Mouse (Mus musculus) hindbrain, embryonic 13.5 days (tissue): ENCODE measurements at regions not wholly inside any gene's neighbourhood (a gene's known extent, or its start where the extent isn't known, plus 50 kb on each side); places are given as distances from the start of the nearest gene placed in this dataset.
"Not testable (repeated sequence)": the region's sequence is repeated elsewhere in the genome, so short reads cannot be mapped to it uniquely, and the experiment has no call there.

Source experiments
- ATAC-seq: fragments of 200-750 bp; cut with Nextera tagmentation; 2 replicates; pipeline ENCODE4 v1.8.0; 2017; ENCODE audit warnings: moderate TSS enrichment; ENCODE audit not compliant: low FRiP score
- H3K27ac ChIP-seq: fragments of 300-500 bp; sonication (generic); 2 replicates; pipeline ENCODE4 v1.5.1; 2015; ENCODE audit warnings: inconsistent platforms, mild to moderate bottlenecking, moderate library complexity
- H3K27me3 ChIP-seq: fragments of 300-500 bp; sonication (generic); 2 replicates; pipeline ENCODE4 v1.6.1; 2015; ENCODE audit warnings: mild to moderate bottlenecking, inconsistent platforms
- H3K36me3 ChIP-seq: fragments of 300-500 bp; sonication (generic); 2 replicates; pipeline ENCODE4 v1.6.1; 2015; ENCODE audit warnings: mild to moderate bottlenecking, inconsistent platforms
- H3K4me1 ChIP-seq: fragments of 300-500 bp; sonication (generic); replicated peaks from 2 replicates; pipeline ENCODE4 v1.6.1; 2015; ENCODE audit warnings: inconsistent platforms
- H3K4me2 ChIP-seq: fragments of 300-500 bp; sonication (generic); 2 replicates; pipeline ENCODE4 v1.6.1; 2015; ENCODE audit warnings: inconsistent platforms, mild to moderate bottlenecking, moderate library complexity
- H3K4me3 ChIP-seq: fragments of 300-500 bp; sonication (generic); 2 replicates; pipeline ENCODE4 v1.5.1; 2015; ENCODE audit warnings: mild to moderate bottlenecking, inconsistent platforms
- H3K9ac ChIP-seq: fragments of 300-500 bp; sonication (generic); 2 replicates; pipeline ENCODE4 v1.6.1; 2015; ENCODE audit warnings: mild to moderate bottlenecking, inconsistent platforms
- H3K9me3 ChIP-seq: fragments of 300-500 bp; sonication (generic); 2 replicates; pipeline ENCODE4 v1.6.1; 2016; ENCODE audit warnings: inconsistent platforms
- WGBS: fragments of 180-500 bp; shearing (Covaris S2); methylation state at CpG from one replicate; pipeline ENCODE4 v1.1.7; 2015; 5-methylcytosine and 5-hydroxymethylcytosine counted together

DNA sequence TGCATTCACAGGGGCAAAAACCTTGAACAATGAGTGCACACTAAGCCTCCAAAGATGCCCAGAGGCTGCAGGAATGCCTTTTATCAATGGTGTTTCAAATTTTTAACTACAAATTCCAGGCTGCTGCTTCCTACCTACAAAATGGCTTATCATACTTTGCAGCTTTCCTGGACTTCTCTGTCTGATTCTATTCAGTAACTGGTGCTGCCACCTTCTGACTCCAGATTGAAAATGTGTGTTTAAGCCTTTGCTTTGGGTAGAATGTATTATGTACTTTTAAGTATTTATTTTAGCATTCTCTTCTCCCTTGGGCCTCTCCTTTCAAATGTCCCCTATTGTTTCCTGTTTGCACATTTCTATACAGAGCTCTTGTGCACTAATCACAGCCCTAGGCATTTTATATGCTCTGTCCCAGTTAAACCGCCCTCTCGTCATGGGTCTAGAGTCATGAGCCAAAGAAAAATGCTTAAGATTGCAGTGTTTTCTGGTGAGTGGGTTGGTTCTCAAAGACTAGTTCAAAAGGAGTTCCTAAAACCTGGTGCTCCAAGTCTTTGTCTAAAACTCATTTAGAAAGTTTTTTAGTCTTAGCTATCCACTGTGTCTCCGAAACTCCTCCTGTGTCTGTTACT, 472.3 kb upstream of the Dpp10 start:
- Histone ChIP-seq H3K9ac (no peak overlapping the region), H3K9me3 (no peaks in the 10 kb centered on the region), H3K36me3 (no peaks in the 10 kb centered on the region), H3K4me1 (no peaks in the 10 kb centered on the region), H3K4me3 (no peak overlapping the region), H3K27me3 (no peaks in the 10 kb centered on the region), H3K4me2 (no peak overlapping the region), H3K27ac (no peak overlapping the region)
- ATAC-seq: no peak
- 82% methylated on average over 3 of the region's 3 CpGs for WGBS

DNA sequence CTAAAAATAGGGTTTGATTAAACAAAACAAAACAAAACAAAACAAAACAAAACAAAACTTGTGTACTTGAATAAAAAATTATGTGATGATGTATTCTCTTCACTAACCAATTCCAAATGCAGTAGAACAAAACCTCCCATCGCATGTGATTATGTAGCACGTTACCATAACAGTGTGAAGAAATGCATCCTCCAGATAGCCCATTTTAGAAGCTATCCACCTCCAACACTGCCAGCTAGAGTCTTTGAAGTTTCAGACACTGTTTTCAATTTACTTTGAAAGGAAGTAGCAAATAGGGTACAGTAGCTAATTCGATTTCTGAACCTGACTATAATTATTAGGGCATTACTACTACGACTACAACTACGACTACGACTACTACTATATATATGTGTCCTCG, 465.1 kb upstream of the Dpp10 start:
- ATAC-seq: no peak
- Histone ChIP-seq H3K4me1 (no peaks in the 10 kb centered on the region), H3K9ac (no peak overlapping the region), H3K4me2 (no peak overlapping the region), H3K27ac (no peak overlapping the region), H3K27me3 (no peaks in the 10 kb centered on the region), H3K4me3 (no peak overlapping the region), H3K36me3 (no peaks in the 10 kb centered on the region), H3K9me3 (no peaks in the 10 kb centered on the region)
- 93% methylated on average over 7 of the region's 7 CpGs for WGBS

DNA sequence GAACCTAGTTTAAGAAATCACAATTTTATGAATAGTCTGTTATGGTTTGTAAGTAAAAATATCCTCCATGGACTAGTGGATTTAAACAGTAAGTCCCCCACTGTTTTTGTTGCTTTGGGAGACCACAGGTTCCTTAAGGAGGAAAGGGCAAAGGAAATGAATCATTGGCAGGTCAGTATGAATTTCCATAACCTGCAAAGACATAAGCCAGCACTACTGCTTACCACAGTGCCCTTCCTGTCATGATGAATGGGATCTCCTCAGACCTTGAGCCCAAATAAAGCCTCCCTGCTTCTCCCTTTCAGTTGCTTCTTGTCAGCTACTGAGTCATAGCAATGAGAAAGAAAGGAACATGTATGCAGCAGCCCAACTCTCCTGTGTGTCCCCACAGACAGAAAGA, 443.1 kb upstream of the Dpp10 start:
- Histone ChIP-seq H3K27me3 (no peaks in the 10 kb centered on the region), H3K9ac (no peak overlapping the region), H3K36me3 (no peaks in the 10 kb centered on the region), H3K27ac (no peak overlapping the region), H3K4me1 (no peaks in the 10 kb centered on the region), H3K4me3 (no peak overlapping the region), H3K4me2 (no peak overlapping the region), H3K9me3 (no peaks in the 10 kb centered on the region)
- no peak for ATAC-seq

DNA sequence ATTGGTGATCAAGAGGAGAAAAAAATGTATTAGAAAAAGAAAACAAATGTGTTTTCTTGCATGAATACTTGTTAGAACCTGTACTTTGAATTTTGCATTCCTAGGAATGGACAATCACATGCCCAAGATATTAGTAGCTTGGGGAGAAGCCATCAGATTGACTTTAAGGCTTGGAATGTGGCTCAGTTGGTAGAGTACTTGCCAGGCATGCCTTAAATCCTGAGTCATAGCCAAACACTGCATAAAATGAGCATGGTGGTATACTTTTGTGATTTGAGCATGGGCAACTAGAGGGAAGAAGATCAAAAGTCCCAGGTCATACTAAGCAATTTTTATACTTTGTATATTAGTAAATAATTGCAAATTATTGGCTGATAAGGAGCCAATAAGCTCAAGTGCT, 442.6 kb upstream of the Dpp10 start:
- no peak for ATAC-seq
- Histone ChIP-seq H3K9ac (no peak overlapping the region), H3K4me1 (no peaks in the 10 kb centered on the region), H3K4me3 (no peak overlapping the region), H3K9me3 (no peaks in the 10 kb centered on the region), H3K4me2 (no peak overlapping the region), H3K27ac (no peak overlapping the region), H3K36me3 (no peaks in the 10 kb centered on the region), H3K27me3 (no peaks in the 10 kb centered on the region)

DNA sequence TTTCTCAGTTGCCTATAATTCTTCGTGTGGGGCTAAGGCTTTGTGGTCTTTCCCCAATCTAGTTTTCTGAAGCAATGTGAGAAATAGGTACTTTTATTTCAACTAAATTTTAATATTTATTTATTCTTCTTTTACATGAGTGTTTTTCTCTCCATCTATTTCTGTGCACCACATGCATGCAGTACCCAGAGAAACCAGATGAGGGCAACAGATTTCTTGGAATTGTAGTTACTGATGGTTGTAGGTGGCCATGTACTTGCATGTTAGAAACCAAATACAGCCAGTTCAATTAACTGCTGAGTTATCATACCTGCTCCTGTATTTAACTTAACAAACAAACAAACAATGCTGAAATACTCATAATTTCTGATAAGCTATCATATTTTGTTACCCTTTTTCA, 404.8 kb upstream of the Dpp10 start:
- Histone ChIP-seq H3K9me3 (no peaks in the 10 kb centered on the region), H3K4me2 (no peak overlapping the region), H3K27me3 (no peaks in the 10 kb centered on the region), H3K4me3 (no peak overlapping the region), H3K27ac (no peak overlapping the region), H3K9ac (no peak overlapping the region), H3K4me1 (no peaks in the 10 kb centered on the region), H3K36me3 (no peaks in the 10 kb centered on the region)
- 29% methylated on average over 1 of the region's 1 CpGs for WGBS
- no peak for ATAC-seq

DNA sequence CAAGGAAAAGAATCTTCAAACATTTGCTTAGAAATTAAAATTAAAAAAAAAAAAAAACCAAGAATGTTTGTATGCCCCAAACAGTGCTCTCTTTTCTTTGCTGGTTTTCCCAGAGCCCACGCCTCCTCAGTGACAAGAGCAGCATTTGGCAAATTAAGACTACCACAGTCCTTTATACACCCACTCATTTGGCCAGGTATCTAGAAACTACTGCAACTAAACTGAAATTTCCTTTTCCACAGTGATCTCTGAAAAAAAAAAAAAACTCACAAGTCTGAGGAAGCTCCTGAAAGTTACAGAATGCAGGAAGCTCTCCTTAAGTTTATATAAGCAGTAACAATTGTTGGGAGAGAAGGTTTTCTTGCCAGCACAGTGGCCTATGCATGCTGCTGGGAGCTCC, 394.2 kb upstream of the Dpp10 start:
- no peak for ATAC-seq

DNA sequence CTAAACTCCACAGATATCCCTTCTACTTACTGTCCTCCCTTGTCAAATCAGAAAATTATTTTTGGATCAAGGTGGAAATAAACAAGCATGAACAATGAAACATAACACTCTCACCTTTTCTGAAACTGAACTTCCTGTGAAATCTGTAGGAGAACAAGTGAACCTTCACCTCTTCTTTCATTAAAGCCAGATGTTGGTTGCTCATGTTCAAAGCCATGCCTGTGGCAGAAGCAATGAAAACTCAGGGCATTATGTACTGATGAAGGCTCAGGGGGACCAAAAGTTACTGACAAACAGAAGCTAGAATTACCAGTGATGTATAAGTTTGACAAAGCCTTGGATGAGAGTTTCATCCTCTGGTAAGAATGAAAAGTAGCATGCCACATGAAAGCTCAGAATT, 390.5 kb upstream of the Dpp10 start:
- H3K36me3 ChIP-seq: no peaks in the 10 kb centered on the region

More for the DNA sequence above, 394.2 kb upstream of the Dpp10 start:
- Histone ChIP-seq H3K4me3 (no peak overlapping the region), H3K4me1 (no peaks in the 10 kb centered on the region), H3K9me3 (no peaks in the 10 kb centered on the region), H3K9ac (no peak overlapping the region), H3K4me2 (no peak overlapping the region), H3K36me3 (no peaks in the 10 kb centered on the region), H3K27ac (no peak overlapping the region), H3K27me3 (no peaks in the 10 kb centered on the region)
- 85% methylated on average over 1 of the region's 1 CpGs for WGBS

DNA sequence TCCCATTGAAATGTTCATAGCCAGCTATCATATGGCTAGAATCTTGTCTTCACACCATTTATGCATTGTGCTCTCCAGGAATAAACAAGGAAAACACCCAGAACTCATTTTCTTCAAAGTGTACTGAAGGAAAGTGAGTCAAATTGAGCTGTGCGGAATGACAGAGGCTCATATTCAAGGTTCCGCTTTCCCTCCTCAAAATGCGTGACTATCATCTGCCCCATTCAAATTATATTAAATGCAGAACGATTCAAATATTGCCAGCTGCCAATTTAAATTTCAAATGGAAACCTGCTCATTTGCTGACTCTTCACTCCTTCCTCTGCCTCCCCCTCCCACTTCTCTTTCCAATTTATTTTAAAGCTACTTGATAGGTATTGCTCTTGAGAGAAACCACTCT, 384.2 kb upstream of the Dpp10 start:
- Histone ChIP-seq H3K9ac (no peak overlapping the region), H3K4me1 (no peaks in the 10 kb centered on the region), H3K4me3 (no peak overlapping the region), H3K36me3 (no peaks in the 10 kb centered on the region), H3K27me3 (no peaks in the 10 kb centered on the region), H3K4me2 (no peak overlapping the region), H3K9me3 (0 out of 2 replicates have a peak, but pooled peaks cover 3% of the 10 kb centered on the region), H3K27ac (no peak overlapping the region)
- 88% methylated on average over 4 of the region's 4 CpGs for WGBS
- no peak for ATAC-seq

More for the DNA sequence above, 390.5 kb upstream of the Dpp10 start:
- H3K9me3 ChIP-seq: 0 out of 2 replicates have a peak, but pooled peaks cover 3% of the 10 kb centered on the region
- H3K4me1 ChIP-seq: no peaks in the 10 kb centered on the region
- H3K9ac ChIP-seq: no peak overlapping the region
- H3K27me3 ChIP-seq: no peaks in the 10 kb centered on the region
- no peak overlapping the region for H3K27ac ChIP-seq
- H3K4me3 ChIP-seq: no peak overlapping the region
- H3K4me2 ChIP-seq: no peak overlapping the region
- no peak for ATAC-seq

DNA sequence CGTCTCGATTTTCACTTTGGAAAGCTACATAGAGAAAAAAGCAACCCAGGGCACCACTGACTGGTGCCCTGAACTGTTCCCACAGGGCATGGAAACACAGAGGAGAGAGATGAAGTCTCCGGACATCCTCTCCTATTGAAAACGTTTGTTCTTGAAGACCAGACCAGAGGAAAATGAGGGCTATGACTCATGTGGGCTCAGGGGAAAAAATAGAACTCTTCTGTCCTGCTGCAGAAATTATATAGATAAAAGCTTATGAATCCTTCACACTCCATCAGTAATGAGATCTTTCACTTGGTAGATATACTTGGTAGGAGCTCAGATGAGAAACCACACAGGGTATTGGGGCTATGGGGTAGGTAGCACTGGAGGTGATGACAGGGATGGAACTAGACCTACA, 371.4 kb upstream of the Dpp10 start:
- Histone ChIP-seq H3K9ac (no peak overlapping the region), H3K36me3 (no peaks in the 10 kb centered on the region), H3K4me3 (no peak overlapping the region), H3K4me2 (no peak overlapping the region), H3K9me3 (no peaks in the 10 kb centered on the region), H3K4me1 (no peaks in the 10 kb centered on the region), H3K27me3 (no peaks in the 10 kb centered on the region), H3K27ac (no peak overlapping the region)
- no peak for ATAC-seq
- 76% methylated on average over 4 of the region's 4 CpGs for WGBS

DNA sequence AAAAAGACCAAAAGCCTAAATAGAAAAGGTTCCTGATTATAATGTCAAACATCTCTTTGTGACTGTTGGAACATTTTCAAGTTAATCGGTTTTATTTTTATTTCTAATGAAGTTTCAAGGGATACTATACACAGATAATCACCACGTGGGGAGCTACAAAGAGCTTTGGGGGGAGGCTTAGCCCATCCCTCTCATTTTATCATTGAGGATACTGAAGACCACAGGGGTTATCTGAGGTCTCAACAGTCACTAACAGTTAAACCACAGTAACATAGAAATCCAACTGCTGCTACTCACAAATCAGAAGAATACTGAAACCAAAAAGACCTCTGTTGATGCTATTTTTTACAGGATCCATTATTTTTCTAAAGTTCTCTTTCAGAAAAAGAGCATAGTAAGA, 364.9 kb upstream of the Dpp10 start:
- Histone ChIP-seq H3K4me2 (no peak overlapping the region), H3K9me3 (no peaks in the 10 kb centered on the region), H3K4me3 (no peak overlapping the region), H3K9ac (no peak overlapping the region), H3K36me3 (no peaks in the 10 kb centered on the region), H3K27me3 (no peaks in the 10 kb centered on the region), H3K4me1 (no peaks in the 10 kb centered on the region), H3K27ac (no peak overlapping the region)
- 51% methylated on average over 2 of the region's 2 CpGs for WGBS
- no peak for ATAC-seq

DNA sequence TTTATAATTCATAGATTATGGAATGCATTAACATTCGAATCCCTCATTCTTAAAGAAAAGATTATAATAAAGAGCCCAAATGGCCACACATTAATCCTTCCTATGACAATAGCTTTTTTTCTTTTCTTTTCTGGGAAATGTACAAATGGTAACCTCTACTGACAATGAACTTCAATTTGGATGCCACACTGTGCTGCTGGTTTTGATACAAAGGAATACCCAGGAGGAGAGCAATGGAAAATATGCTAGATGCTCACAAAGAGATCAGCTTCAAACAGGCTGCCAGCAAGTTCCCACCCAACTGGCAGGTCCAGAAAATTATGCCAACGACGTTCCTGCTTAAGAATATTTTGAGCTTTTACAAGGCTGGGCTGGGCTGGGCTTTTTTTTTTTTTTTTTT, 364.4 kb upstream of the Dpp10 start:
- no peak for ATAC-seq
- no peaks in the 10 kb centered on the region for H3K4me1 ChIP-seq
- H3K27ac ChIP-seq: no peak overlapping the region
- WGBS: 73% methylated on average over 3 of the region's 3 CpGs
- H3K27me3 ChIP-seq: no peaks in the 10 kb centered on the region
- H3K36me3 ChIP-seq: no peaks in the 10 kb centered on the region
- H3K4me2 ChIP-seq: no peak overlapping the region
- no peak overlapping the region for H3K9ac ChIP-seq
- H3K4me3 ChIP-seq: no peak overlapping the region
- H3K9me3 ChIP-seq: no peaks in the 10 kb centered on the region

DNA sequence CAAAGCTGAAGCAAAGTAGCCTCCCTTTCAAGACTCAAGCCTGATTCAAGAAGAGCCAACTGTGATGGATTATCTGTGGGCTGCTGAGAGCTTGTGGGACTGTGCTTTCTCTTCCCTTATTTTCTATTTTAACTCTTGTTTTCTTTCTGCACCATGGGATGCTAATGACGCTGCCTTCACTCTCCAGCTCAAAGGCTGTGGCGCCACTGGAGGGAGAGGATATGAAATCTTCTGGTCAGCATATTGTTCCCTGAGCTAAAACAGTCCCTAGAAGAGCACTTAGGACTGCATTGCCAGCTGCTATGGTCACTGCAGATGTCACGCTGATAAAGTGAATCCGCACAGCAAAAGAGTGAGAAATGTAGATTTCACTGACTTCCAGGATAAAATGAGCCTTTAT, 324.2 kb upstream of the Dpp10 start:
- Histone ChIP-seq H3K27ac (no peak overlapping the region), H3K9ac (no peak overlapping the region), H3K4me1 (no peaks in the 10 kb centered on the region), H3K4me2 (no peak overlapping the region), H3K4me3 (no peak overlapping the region), H3K36me3 (no peaks in the 10 kb centered on the region), H3K9me3 (no peaks in the 10 kb centered on the region), H3K27me3 (no peaks in the 10 kb centered on the region)
- no peak for ATAC-seq
- 16% methylated on average over 4 of the region's 4 CpGs for WGBS

DNA sequence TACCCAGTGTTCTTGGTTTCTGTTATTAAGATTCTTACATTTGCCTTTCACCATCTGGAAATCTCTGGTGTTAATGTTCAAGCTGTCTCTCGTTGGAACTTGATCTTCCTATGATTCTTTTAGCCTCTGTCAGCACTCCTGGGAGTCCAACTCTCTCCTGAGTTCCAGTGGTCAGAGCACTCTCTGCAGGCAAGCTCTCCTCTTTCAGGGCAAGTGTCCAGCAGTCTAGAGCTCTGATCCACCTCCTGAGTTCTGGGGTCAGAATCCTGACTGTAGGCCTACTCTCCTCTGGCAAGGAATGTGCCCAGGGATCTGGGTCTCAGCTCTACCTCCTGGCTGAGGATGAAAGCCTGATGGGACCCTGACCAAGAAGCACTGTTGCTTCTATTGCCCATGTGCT, 303.1 kb upstream of the Dpp10 start:
- not testable (repeated sequence) for H3K27me3 ChIP-seq, ATAC-seq, H3K4me3 ChIP-seq, H3K9ac ChIP-seq, H3K9me3 ChIP-seq, H3K27ac ChIP-seq, H3K4me2 ChIP-seq, H3K4me1 ChIP-seq, H3K36me3 ChIP-seq
- WGBS: 71% methylated on average over 1 of the region's 1 CpGs

DNA sequence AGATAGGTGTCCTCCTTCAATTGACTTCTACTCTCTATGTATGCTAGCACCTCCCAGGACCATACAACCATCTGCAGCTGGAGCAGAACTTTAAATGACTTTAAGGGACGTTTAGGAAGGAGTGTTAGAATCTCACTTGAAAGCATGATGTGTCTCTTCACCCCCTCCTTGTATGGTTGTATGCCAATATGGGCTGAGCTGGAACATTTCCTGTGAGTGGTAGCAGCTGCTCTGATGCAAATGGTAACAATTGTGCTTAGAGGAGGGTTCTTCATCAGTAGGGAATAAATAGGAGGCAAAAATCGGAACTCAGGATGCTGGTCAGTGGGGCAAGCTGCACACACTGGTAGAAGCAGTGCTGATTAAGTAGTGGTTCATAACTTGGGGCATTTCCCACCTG, 294.1 kb upstream of the Dpp10 start:
- Histone ChIP-seq H3K4me2 (no peak overlapping the region), H3K36me3 (no peaks in the 10 kb centered on the region), H3K4me3 (no peak overlapping the region), H3K27ac (no peak overlapping the region), H3K9me3 (no peaks in the 10 kb centered on the region), H3K9ac (no peak overlapping the region), H3K4me1 (no peaks in the 10 kb centered on the region), H3K27me3 (no peaks in the 10 kb centered on the region)
- 80% methylated on average over 2 of the region's 2 CpGs for WGBS
- no peak for ATAC-seq
